Mouse (Mus musculus) layer of hippocampus, adult 9-11 months (tissue): ENCODE results near the gene Usmg5.
"Not testable (repeated sequence)": the region's sequence is repeated elsewhere in the genome, so short reads cannot be mapped to it uniquely, and the experiment has no call there.

Source experiments
- DNase-seq: peaks from one replicate; pipeline ENCODE4 v3.0.0; 2022

The Usmg5 gene

DNA sequence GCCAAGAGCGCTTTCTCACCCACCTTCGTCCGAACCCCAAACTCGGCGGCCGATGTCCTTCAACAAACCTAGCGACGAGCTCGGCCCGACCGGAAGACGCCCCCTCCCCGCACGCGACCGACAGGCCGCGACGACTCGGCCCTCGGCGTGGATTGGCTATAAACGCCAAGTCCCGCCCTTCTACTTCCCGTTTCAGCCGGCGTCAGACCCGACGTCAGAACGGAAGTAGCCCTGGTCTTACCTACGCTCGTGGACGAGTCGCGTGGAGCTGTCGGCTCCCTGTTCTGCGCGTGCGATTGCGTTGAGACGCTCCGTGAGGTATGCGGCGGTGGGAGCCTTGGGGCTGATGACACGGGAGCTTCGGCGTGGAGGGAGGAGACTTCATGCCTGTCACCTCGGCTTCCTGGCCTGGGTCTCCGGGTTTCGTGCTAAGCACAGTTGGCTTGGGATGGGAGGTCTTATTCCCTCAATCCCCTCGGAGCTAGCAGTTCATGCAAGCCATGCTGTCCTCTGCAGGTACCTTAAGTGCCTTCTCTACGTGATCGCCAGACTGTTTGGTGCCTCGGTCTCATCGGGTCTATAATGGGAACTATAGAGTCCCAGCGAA lies at the start of gene Usmg5, which contains the start of gene Pdcd11:
TSS of gene Usmg5 (minus strand) at position 98 of the 607 bp plus-strand sequence.
TSS of gene Pdcd11 (plus strand) at position 219 of the 607 bp plus-strand sequence.
- DNase-seq = peak; percentile 97

DNA sequence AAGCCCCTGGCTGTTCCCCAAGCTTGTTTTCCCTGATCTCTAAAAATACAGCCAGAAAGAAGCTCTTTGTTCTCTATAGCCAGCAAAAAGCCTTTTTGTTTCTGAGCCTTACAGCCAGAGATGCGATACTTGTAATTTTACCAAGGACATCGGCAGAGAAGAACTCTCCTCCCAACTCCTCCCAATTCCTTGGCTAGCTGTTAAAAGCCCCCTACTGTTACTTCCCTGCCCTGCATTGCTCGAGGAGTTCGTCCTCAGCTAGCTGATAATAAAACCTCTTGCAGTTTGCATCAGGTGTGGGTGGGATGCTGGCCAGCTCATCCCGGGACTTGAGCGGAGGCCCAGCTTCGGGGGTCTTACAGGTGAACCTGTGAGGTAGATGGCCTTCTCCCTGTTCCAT lies 49.2 kb upstream of the Usmg5 start:
- DNase-seq = not testable (repeated sequence)

DNA sequence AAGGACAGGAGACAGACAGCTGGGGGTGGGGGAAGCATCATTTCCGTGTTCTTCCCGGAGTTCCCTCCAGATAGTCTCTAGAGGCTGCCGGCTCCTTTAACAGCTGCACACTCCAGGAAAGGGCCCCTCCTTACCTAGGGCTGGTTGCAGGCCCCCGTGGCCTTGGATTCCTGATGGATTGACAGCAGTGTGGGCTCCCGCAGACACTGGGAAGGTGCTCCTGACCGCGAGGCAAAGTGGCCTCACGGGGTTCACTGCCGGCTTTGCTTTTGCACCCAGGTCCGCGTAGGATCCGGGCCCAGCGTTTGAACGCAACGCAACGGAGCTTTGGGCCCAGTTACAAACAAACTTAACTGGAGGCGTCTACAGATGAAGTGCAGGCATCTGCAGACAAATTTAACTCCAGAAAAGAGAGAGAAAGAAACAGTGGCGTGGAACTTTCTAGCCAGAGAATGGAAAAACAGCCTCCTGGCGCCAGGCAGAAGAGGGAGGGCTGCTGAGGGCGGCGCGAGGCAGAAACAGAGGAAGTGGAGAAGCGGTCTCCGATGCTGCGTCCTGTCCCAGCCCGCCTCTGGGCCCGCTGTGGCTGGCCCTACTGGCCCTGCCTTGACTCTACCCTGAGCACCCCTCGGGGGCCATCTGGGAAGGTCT lies 47.4 kb upstream of the Usmg5 start, which contains the start of gene Calhm2:
TSS of gene Calhm2 (minus strand) at position 524 of the 651 bp plus-strand sequence.
- DNase-seq = peak; percentile 42

DNA sequence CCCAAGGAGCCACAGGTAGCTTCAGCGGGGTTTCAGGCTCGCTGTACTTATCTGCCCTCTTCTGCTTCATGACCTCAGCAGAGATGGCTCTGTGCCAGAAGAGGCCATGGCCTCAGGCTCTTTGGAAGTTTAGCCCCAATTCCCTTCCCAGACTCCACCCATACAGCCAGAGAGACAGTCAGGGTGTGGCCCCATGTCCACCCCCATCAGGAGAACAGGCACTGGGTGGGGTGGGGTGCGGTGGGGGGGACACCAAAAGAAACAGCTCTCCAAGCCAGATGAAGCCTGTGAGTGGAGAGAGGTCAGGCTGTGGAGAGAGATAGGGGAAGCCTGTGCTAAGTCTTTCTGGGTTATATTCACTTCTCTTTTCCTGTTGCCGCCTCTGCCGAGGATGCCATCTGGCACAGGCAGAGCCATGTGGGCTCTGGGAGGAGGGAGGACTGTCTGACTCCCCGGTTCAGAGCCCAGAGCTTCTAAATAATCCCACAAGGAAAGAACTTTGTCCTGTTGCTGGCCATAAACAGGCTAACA lies 46.7 kb upstream of the Usmg5 start:
- peak; percentile 78 for DNase-seq

DNA sequence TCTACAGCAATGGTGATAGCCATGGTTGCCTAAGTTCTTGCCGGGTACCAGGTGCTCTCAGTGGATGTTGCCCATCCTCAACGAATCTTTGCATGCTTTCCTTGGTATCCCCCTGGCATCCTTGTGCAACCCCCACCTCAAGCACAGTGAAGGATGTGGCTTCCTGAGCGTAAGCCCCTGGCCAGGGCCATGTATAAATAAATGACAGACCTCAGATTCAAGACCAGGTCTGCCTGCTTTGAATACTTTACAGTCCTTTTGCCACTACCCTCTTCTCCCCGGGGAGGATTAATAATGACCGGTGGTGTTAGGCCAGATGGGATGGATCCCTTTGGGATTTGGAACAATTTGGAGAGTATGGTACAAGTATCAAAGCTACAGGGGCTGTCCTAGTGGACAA lies 45.7 kb upstream of the Usmg5 start:
- DNase-seq = no peak

DNA sequence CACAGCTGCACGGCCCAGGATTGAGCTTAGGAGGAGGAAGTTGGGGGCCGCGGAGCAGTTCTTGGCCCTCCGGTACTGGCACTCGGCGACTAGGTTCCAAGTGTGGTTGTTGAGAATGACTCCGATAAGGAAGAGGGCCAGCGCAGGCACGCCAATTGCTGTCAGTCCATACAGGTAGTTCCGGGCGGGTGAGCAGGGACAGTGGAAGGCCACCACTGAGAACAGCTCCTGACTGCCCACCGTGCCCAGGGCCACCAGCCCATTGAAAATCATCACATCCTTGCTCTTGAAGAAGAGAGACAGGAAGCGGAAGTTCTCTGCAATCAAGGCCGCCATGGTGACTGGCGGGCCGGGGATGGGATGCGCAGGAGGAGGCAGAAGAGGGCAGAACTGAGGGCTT lies 45.1 kb upstream of the Usmg5 start:
- no peak for DNase-seq

DNA sequence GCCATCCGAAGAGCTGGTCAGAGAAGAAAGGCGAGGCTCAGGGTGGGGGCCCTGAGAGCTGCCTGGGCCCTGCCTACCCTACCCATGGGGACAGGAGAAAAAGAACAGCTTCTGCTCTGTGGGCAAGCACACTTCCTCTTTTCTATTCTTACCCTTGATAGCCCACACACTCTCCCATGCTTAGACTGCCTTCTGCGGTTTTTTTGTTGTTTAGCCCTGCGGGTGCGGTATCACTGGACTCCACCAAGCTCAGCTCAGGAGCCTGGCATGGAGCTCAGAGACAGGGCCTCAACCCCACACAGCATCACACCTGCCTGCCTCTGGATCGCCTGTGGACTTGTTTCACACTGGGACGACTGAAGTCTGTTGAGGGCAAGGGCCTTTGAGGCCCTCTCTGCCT lies 42.7 kb upstream of the Usmg5 start:
- DNase-seq = peak; percentile 57

DNA sequence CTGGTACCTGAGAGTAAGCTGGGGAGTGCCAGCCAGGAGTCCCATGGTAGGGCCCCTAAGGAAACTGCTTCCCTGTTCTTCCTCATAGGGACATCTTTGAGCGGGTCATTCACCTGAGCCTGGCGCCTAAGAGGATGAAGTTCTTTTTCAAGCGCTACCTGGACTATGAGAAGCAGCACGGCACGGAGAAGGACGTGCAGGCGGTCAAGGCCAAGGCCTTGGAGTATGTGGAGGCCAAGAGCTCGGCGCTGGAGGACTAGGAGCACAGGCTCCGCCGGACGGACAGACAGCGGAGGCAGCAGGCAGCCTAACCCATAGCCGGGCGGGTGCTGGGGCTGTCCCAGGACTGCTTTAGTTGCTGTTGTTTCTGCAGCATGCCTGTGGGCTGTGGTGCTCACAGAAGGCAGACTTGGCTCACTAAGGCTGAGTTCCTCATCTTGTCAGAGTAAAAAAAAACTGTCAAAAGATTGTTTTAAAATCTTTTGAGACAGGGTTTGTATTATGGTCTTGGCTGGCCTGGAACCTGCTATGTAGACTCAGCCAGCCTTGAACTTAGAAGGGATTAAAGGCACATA lies 40.2 kb upstream of the Usmg5 start:
- no peak for DNase-seq

DNA sequence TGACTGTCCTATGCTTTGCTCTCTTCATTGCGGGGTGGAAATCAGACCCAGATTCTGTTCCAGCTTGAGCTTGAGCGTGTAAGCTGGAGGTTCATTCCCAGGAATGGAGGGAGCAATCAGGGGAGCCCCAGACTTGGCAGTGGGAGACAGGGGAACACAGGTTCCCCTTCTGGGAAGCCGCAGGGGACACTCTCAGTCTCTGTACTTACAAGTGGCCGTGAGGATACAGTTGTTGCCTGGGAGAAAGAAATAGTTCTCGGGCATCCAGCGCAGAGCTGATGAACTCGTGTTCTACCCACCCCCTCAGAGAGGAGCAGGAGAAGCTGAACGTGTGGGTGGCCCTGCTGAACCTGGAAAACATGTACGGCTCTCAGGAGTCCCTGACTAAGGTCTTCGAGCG lies 38.4 kb upstream of the Usmg5 start:
- DNase-seq = no peak

DNA sequence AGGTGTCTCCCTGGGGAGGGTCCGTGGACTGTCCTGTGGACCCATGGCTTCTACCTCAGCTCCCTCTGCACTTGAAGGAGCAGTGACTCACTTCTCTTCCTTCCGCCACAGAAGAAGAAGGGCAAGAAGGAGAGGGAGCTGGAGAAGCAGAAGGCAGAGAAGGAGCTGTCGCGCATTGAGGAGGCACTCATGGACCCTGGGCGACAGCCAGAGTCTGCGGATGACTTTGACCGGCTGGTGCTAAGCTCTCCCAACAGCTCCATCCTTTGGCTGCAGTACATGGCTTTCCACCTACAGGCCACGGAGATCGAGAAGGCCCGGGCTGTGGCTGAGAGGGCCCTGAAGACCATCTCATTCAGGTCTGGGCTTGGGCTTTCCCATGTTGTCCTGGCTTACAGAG lies 37.7 kb upstream of the Usmg5 start:
- DNase-seq = no peak

DNA sequence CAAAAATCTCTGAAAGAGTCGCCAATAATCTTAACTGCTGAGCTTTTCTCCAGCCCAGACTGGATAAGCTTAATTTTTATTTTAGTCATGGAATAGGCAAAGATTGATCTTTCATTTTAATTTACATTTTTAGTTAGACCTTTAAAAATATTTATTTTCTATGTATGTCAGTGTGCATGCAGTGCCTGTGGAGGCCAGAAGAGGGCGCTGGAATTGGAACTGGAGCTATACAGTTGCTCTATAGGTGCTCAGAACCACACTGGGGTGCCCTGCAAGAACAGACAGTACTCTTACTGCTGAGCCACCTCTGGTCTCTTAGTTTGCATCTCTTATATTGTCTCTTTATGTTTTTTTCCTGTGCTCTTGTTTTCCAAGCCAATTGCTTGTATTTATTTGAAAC lies 32.4 kb upstream of the Usmg5 start:
- DNase-seq = no peak

DNA sequence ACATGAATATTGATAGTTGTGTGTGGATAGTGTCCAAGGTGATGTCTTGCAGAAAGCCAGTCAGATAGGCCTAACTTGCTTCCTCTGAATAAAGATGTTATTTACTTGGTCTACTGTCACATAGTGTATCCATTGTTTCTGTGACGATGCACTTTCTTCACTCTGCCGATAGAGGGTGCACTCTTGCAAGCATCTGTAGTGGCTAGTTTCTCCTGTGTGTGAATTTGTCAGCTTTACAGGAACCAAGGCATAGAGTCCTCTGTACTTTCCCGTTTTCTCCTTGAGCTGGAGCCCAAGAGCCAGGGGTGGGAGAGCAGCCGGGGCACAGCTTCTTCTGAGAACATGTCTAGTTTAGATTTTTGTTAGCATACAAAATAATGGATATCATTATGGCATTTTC lies 30.6 kb upstream of the Usmg5 start:
- no peak for DNase-seq

DNA sequence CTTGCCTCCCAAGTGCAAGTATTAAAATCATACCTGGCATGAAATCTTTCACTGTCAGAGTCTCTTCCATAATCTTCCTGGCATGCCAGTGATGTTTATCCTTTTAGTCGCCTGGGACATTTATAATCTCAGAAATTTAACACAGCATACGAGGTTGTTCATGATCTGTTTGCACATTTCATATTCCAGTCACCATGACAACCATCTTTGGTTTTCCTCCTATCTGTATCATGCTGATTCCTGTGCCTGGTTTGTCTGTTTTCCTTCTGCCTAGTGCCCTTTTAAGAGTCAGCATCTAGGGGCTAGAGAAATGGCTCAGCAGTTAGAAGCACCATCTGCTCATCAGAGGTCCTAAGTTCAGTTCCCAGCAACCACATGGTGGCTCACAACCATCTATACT lies 28.2 kb upstream of the Usmg5 start:
- DNase-seq = peak; percentile 41

DNA sequence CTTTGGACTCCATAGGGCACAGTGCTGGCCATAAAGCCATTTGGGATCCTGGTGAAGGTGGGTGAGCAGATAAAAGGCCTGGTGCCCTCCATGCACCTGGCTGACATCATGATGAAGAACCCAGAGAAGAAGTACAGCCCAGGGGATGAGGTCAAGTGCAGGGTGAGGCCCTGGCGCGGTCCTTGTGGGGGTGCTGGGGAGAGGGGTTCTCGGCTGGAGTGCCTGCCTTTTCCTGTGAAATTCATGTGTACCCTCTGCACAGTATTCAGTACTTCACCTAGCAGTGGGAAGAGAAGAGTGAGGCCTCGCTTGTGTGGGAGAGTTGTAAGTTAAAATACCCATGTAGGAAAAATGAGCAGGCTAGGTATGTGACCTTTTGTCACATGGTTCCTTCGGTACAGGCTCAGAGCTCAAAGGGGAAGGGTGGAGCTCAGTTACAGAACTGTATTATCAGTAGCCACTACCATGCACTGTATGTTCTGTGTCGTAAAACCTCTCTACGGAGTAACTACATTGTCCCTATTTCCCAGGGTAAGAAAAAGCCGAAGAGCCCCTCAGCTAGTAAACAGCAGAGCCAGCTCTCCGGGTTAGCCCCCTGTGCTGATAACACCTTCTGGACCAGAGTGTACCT lies 14.3 kb upstream of the Usmg5 start:
- DNase-seq = no peak

DNA sequence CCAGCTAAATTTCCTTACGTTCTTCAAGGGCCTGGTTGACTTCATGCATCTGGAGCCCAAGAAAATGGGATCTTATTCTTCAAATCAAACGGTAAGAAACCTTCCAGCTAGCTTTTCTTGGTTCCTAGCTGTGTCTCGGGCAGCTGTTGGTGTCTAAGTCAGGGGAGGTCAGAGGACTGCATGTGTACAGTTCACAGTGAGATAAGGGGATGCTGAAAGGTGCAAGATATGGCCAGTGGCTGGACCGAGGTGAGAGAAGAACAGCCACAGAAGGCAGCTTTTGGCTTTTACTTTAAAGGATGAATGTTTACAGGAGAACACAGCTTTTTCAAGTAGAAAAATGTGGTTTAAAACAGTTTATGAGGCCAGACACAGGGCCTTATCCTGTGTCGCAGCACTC lies 10.6 kb upstream of the Usmg5 start:
- no peak for DNase-seq

DNA sequence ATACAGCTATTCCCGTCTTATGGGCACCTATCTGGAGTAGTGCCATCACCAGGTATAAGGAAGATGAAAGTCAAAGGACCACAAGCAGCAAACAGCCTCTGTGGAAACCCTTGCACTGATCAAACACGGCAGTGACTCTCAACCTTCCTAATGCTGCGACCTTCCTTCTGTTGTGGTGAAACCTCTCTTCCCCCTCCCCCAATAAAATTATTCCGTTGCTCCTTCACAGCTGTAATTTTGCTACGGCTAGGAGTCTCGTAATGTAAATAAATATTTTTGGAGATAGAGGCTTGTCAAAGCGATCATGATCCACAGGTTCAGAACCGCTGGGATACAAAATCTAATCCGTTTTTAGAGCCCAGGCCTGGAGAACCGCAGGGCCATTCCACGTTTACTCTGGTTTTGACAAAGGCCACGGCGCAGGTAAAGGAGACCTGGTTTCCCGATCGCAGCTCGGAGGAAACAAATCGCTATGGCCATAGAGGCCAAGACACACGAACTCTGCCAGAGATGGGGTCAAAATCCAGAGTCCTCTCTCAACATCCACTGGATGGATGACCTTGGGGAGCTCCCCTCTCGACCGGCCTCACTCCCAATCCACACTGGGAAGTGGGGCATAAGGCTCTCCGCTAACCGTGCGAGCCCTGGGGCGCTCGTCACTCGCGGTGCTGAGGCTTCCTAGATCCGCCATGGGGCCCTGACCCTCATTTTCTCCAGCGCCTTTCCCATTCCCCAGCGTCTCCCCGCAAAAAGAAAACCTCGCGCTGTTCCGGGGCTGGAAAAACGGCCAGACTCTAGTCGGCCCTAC lies 525 bp downstream of the Usmg5 start:
- no peak for DNase-seq

DNA sequence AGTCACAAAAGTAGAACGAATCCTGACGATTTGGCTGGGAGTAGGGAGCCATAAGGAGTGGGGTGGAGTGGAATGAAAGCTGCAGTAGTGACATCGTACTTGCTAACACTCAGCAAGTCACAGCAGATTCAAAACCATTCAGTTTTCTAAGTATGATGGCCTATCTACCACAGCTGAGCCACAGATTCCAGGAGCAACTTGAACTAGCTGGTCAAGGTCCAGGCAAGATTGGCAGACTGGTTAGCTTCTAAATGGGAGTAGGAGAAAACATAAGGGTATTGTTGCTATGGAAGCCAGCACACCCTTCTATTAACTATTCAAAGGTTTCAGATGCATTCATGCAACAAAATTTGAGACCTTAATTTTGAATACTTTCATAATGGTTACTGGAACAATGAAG lies 2.2 kb downstream of the Usmg5 start:
- DNase-seq = no peak

DNA sequence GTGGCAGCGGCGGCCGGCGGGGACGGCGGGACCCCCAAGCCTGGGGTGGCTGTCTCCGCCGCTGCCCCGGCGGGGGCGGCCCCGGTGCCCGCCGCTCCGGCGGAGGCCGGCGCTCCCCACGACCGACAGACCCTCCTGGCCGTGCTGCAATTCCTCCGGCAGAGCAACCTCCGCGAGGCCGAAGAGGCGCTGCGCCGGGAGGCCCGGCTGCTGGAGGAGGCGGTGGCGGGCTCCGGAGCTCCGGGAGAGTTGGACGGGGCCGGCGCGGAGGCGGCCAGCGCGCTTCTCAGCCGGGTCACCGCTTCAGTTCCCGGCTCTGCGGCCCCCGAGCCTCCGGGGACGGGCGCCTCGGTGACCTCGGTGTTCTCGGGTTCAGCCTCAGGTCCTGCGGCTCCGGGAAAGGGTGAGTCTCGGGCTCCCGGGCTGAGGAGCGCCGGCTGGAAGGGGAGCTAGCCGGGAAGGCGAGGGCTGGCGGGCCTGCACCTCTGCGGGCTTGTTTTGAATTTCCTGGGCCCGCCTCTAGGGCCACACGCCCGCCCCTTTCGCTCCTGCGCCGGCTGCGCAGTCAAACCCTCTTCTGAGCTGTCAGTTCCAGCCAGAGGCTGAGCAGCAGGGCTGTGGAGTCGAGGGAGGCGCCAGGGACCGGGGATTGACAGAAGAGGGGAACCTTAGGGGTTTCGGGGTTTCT lies 22.4 kb downstream of the Usmg5 start:
- peak; percentile 84 for DNase-seq

DNA sequence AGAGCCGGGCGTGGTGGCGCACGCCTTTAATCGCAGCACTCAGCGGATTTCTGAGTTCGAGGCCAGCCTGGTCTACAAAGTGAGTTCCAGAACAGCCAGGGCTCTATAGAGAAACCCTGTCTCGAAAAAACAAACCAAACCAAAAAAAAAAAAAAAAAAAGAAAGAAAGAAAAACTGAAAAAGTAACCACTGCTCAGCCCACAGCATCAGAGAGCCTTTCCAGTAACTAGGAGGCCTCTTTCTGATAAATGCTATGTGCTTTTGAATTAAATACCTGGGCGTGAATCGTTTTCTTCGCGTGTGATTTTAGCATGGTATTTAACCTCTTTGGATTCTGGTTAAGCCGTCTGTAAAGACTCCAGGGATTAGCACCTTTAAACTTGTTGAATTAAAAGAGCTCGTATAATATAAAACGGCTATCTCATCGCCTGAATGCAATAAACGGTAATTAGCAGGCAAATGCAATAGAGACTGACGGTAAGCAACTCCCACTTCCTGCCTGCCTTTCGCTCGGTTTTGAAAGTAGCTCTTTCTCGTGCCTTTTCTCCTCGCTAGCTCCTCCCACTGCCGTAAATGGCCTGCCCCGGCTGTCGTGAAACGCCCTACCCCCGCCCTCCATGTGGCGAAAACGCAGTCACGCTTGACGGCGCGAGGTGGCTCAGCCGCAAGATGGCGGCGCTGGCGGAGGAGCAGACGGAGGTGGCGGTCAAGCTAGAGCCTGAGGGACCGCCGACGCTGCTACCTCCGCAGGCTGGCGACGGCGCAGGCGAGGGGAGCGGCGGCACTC lies 23.2 kb downstream of the Usmg5 start, which contains the start of gene Taf5:
TSS of gene Taf5 (plus strand) at position 651 of the 787 bp plus-strand sequence.
- peak; percentile 96 for DNase-seq

DNA sequence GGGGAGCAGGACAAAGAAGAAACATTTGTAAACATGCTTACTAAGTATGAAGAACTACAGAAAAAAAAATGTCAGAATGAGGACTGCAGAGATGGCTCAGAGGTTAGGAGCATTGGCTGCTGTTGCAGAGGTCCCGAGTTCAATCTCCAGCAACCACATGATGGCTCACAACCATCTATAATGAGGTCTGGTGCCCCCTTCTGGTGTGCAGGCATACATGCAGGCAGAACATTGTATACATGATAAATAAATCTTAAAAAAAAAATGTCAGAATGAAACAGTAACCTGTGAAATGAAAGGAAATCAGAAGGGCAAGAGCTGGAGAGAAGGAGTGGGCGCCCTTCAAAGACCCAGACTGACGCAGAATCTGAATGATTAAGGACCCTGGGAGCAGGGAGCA lies 24.6 kb downstream of the Usmg5 start:
- DNase-seq = no peak

DNA sequence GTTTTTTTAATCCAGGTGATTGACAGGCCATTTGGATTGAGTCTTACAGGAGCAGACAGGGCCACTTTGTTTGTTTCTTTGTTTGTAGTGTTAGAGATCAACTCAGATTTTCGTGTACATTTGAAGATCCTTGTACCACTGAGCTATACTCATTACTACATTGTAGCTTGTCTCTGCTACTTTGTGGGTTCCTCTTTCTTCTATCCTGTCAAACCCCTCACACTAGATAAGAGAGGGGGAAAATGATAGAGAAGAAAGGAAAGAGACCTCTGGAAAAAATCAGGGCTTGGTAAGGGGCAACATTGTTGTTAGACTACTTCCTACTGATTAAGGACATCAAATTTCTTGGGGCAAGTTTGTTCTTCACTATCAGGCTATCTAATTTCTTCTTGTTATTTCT lies 32.8 kb downstream of the Usmg5 start:
- no peak for DNase-seq
